Mouse (Mus musculus) liver, embryonic 14.5 days (tissue): ENCODE data around the gene Trim11. TPM values are rescaled to one million over a fixed set of nuclear protein-coding genes. Genes with fewer than 3 reads are reported as not detected.

Experiments used
- ATAC-seq: fragments of 200-750 bp; cut with Nextera tagmentation; 2 replicates; pipeline ENCODE4 v1.8.0; 2017; ENCODE audit warnings: moderate number of reproducible peaks, mild to moderate bottlenecking, moderate library complexity; ENCODE audit not compliant: insufficient read depth
- DNase-seq, 3 experiments: peaks; one replicate each; pipeline ENCODE4 v3.0.0-alpha.2; 2012 to 2013; ENCODE audit warnings: low read depth in 3 of 3, low spot score in 3 of 3
- H3K27ac ChIP-seq: fragments of 300-500 bp; sonication (generic); 2 replicates; pipeline ENCODE4 v1.5.1; 2014; ENCODE audit warnings: moderate library complexity, mild to moderate bottlenecking, control low read depth, inconsistent platforms
- H3K27me3 ChIP-seq: fragments of 300-500 bp; sonication (generic); 2 replicates; pipeline ENCODE4 v1.6.1; 2014; ENCODE audit warnings: mild to moderate bottlenecking, low read length, moderate library complexity; ENCODE audit not compliant: control insufficient read depth, insufficient read depth
- H3K36me3 ChIP-seq: fragments of 300-500 bp; sonication (generic); replicated peaks from 2 replicates; pipeline ENCODE4 v1.6.1; 2014; ENCODE audit warnings: low read depth; ENCODE audit not compliant: control insufficient read depth, insufficient read depth
- H3K4me1 ChIP-seq, 2 experiments: fragments of 200-500 bp in 1 of 2; fragments of 300-500 bp in 1 of 2; sonication (generic) in 1 of 2; replicated peaks; 2 replicates each; pipeline ENCODE4 v1.6.1; 2012 to 2014; ENCODE audit warnings: antibody characterized with exemption in 1 of 2, inconsistent platforms in 1 of 2, low read length in 1 of 2; ENCODE audit not compliant: control insufficient read depth in 2 of 2, insufficient read depth in 2 of 2
- H3K4me2 ChIP-seq: fragments of 300-500 bp; sonication (generic); 2 replicates; pipeline ENCODE4 v1.6.1; 2014; ENCODE audit warnings: low read depth, mild to moderate bottlenecking, control low read depth, moderate library complexity
- H3K4me3 ChIP-seq, 2 experiments: fragments of 200-500 bp in 1 of 2; fragments of 300-500 bp in 1 of 2; sonication (generic) in 1 of 2; 2 replicates each; pipeline ENCODE4 v1.5.1; 2012 to 2014; ENCODE audit warnings: low read depth in 2 of 2, low read length in 2 of 2, mild to moderate bottlenecking in 2 of 2, control low read depth in 1 of 2, inconsistent platforms in 1 of 2, moderate library complexity in 1 of 2; ENCODE audit not compliant: insufficient read depth in 1 of 2
- H3K9ac ChIP-seq: fragments of 300-500 bp; sonication (generic); replicated peaks from 2 replicates; pipeline ENCODE4 v1.6.1; 2014; ENCODE audit warnings: mild to moderate bottlenecking, control low read depth, moderate library complexity
- H3K9me3 ChIP-seq: fragments of 300-500 bp; sonication (generic); 2 replicates; pipeline ENCODE4 v1.6.1; 2016; ENCODE audit warnings: low read length, mixed read lengths; ENCODE audit not compliant: control insufficient read depth
- CTCF ChIP-seq: IDR thresholded peaks from 2 replicates; pipeline ENCODE4 v1.5.1; 2016; ENCODE audit warnings: antibody characterized with exemption, low read depth, control low read depth
- EP300 ChIP-seq: IDR thresholded peaks from 2 replicates; pipeline ENCODE4 v1.6.1; 2016; ENCODE audit warnings: antibody characterized with exemption, low read depth
- WGBS: fragments of 180-500 bp; shearing (Covaris S2); extraction: QIAGEN DNeasy Blood & Tissue Kit; methylation state at CpG from one replicate; pipeline ENCODE4 v1.1.7; 2014; ENCODE audit not compliant: insufficient replicate concordance; 5-methylcytosine and 5-hydroxymethylcytosine counted together
- polyA plus RNA-seq, 2 experiments: library from polyadenylated mRNA; depleted of rRNA in 1 of 2; stranded (reverse) in 1 of 2; unstranded in 1 of 2; fragments of >200 nt; fragmentation: Nextera tagmentation in 1 of 2; extraction: Ambion mirVana in 1 of 2; gene quantifications; 2 replicates each; pipeline versions ENCODE4 v1.2.1 to v1.2.3; 2012 to 2014

Trim11 gene
- polyA plus RNA-seq, 2 experiments, result 6.4 to 8.1 TPM

DNA sequence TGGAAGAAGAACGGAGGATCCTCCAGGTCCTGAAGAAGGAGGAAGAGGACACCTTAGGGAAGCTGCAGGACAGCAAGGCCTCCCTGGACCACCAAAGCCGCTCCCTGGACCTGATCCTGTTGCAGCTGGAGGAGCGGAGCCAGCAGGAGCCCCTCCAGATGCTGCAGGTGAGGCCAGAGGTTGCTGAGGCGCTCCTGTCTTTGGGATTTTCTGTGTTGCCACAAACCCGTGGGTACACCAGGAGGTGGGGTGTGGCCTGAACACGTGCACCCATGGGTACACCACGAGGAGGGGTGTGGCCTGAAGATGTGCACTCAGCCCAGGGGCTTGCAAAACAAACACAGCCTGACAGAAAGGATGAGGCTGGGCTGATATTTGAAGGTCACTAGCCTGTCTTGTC is 9.3 kb upstream of the Trim11 start:
- 0 out of 4 replicates have a peak, but pooled peaks cover 0 to 4% of the 10 kb centered on the region in 2 experiments for H3K4me1 ChIP-seq
- no peak overlapping the region for H3K4me2 ChIP-seq
- H3K36me3 ChIP-seq, result no peaks in the 10 kb centered on the region
- TF ChIP-seq CTCF (no peak), EP300 (no peak)
- no peak for ATAC-seq
- WGBS, result 48% methylated on average over 7 of the region's 7 CpGs
- peaks cover 3% of the 10 kb centered on the region for H3K27me3 ChIP-seq
- DNase-seq, result no peak
- H3K9ac ChIP-seq, result no peak overlapping the region
- no peaks in the 10 kb centered on the region for H3K9me3 ChIP-seq
- H3K27ac ChIP-seq, result no peak overlapping the region
- no peak overlapping the region for H3K4me3 ChIP-seq

DNA sequence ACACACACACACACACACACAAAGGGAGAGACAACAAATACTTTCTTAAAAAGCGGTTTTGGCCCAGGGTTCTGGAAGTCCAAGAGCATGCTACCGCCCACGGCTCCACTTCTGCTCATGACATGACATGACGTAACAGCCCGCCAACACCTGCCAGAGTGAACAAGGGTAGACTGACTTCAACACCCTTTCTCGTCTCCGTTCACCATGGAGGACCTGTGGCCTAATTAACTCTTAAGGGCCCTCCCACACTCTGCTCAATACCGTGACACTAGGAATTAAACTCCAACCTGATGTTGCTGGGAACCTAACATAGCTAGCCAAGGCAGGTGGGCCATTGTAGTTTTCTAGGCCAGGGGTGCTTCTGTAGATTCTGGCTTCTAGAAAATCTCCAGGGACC is 8.9 kb upstream of the Trim11 start:
- no peak for ATAC-seq
- TF ChIP-seq CTCF (no peak), EP300 (no peak)

DNA sequence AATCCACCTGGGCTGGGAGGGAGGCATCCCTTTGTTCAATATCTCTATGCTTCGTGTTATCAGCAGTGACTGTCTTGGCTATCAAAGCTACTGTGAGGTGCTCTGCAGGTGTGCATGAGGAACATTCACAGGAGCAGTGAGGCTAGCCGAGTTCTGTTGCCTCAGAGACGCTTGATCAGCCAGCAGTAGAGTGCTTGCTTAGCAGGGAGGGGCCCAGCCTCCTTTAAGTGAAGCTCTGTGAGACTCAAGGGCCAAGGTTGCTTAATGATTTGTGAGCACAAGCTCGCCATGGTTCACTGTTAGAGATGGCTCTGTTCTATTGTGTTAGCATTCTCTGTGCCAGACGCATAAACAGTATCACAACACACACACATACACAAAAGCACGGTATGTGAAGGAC is 8.2 kb upstream of the Trim11 start:
- no peak for ATAC-seq
- no peak overlapping the region for H3K4me3 ChIP-seq
- TF ChIP-seq EP300, result no peak
- TF ChIP-seq CTCF, result no peak
- H3K4me2 ChIP-seq, result no peak overlapping the region
- no peaks in the 10 kb centered on the region for H3K36me3 ChIP-seq
- H3K9me3 ChIP-seq, result no peaks in the 10 kb centered on the region
- H3K4me1 ChIP-seq, result 0 out of 4 replicates have a peak, but pooled peaks cover 0 to 4% of the 10 kb centered on the region in 2 experiments
- WGBS, result 63% methylated on average over 6 of the region's 6 CpGs
- H3K27ac ChIP-seq, result no peak overlapping the region
- H3K9ac ChIP-seq, result no peak overlapping the region
- DNase-seq, result no peak
- H3K27me3 ChIP-seq, result no peaks in the 10 kb centered on the region

More for the DNA sequence above, 8.9 kb upstream of the Trim11 start:
- H3K4me2 ChIP-seq, result no peak overlapping the region
- H3K9me3 ChIP-seq, result no peaks in the 10 kb centered on the region
- 74% methylated on average over 8 of the region's 8 CpGs for WGBS
- H3K27ac ChIP-seq, result no peak overlapping the region
- DNase-seq, result no peak
- no peak overlapping the region for H3K4me3 ChIP-seq
- 0 out of 4 replicates have a peak, but pooled peaks cover 0 to 4% of the 10 kb centered on the region in 2 experiments for H3K4me1 ChIP-seq
- no peaks in the 10 kb centered on the region for H3K36me3 ChIP-seq
- H3K9ac ChIP-seq, result no peak overlapping the region
- H3K27me3 ChIP-seq, result no peaks in the 10 kb centered on the region; the same call in 1 of the 2 replicates

DNA sequence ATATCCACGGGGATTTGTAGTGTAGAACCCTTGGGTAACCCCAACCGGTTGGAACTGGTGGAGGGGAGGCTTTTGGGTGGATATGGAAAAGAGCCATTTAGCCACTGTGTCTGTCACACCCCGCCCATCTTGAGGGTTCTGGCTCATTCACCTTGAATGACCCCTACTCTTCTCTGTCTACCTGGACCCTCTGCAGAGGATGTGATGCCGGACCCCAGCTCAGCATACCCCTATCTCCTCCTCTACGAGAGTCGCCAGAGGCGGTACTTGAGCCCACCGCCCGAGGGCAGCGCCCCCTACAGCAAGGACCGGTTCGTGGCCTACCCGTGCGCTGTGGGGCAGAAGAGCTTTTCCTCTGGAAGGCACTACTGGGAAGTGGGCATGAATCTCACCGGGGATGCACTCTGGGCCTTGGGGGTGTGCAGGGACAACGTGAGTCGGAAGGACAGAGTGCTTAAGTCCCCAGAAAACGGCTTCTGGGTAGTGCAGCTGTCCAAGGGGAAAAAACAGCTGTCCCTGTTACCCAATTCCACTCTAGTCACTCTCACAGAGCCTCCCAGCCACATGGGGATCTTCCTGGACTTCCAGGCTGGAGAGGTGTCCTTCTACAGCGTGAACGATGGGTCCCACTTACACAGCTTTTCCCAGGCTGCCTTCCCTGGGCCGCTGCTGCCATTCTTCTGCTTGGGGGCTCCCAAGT is 6.9 kb upstream of the Trim11 start:
- Histone ChIP-seq H3K36me3 (no peaks in the 10 kb centered on the region), H3K9me3 (no peaks in the 10 kb centered on the region), H3K4me3 (no peak overlapping the region), H3K9ac (no peak overlapping the region), H3K27me3 (no peaks in the 10 kb centered on the region), H3K4me2 (no peak overlapping the region), H3K27ac (no peak overlapping the region), H3K4me1 (peaks cover 0 to 2% of the 10 kb centered on the region in 2 experiments; a peak in 1 of 4 replicates)
- ATAC-seq, result no peak
- no peak for DNase-seq
- WGBS, result 79% methylated on average over 21 of the region's 21 CpGs
- TF ChIP-seq EP300 (no peak), CTCF (peak; percentile 29; the same call in 1 of the 2 replicates)

DNA sequence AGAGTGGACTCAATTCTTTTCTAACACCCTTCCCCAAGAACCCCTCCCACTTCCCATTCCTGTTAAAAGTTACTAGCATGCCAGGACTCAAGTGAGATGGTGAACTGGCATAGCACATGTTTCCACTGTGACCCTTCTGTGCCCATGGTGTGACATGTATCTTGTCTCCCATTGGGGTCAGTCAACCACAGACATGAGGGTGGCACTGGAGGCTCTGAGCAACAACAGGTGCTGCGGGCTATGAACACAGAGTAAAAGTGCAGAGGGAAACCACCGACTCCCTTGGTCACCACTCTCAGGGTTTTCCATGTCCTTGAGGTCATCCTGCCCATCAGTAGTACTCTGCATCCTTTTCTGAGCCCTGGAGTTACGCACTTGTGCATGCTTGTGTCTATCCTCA is 6.1 kb upstream of the Trim11 start:
- WGBS, result 78% methylated on average over 3 of the region's 3 CpGs
- peaks cover 0 to 3% of the 10 kb centered on the region in 2 experiments; a peak in 1 of 4 replicates for H3K4me1 ChIP-seq
- no peak overlapping the region for H3K9ac ChIP-seq

More for the DNA sequence above, 6.1 kb upstream of the Trim11 start:
- Histone ChIP-seq H3K4me3 (no peak overlapping the region), H3K4me2 (no peak overlapping the region), H3K27ac (no peak overlapping the region), H3K27me3 (no peaks in the 10 kb centered on the region), H3K9me3 (no peaks in the 10 kb centered on the region), H3K36me3 (no peaks in the 10 kb centered on the region)
- TF ChIP-seq CTCF (no peak), EP300 (no peak)
- no peak for ATAC-seq
- DNase-seq, result no peak
